Mouse (Mus musculus) E14TG2a.4 (cell line): ENCODE measurements at regions not wholly inside any gene's neighbourhood (a gene's known extent, or its start where the extent isn't known, plus 50 kb on each side); places are given as distances from the start of the nearest gene placed in this dataset.

Experiments used
- CTCF ChIP-seq: conservative IDR thresholded peaks from 2 replicates; pipeline ENCODE4 v1.5.1; 2014; ENCODE audit warnings: low read length
- NANOG ChIP-seq: IDR thresholded peaks from 2 replicates; pipeline ENCODE4 v1.6.1; 2014; ENCODE audit warnings: borderline replicate concordance, low read length, mixed read lengths

GRCm38 (mm10) chr4:142310282-142310681 lies 71.1 kb upstream of the Kazn start:
- TF ChIP-seq CTCF (no peak), NANOG (no peak)
